9 mouse cellular contexts compared by ENCODE assay signal in the genomic region with DNA sequence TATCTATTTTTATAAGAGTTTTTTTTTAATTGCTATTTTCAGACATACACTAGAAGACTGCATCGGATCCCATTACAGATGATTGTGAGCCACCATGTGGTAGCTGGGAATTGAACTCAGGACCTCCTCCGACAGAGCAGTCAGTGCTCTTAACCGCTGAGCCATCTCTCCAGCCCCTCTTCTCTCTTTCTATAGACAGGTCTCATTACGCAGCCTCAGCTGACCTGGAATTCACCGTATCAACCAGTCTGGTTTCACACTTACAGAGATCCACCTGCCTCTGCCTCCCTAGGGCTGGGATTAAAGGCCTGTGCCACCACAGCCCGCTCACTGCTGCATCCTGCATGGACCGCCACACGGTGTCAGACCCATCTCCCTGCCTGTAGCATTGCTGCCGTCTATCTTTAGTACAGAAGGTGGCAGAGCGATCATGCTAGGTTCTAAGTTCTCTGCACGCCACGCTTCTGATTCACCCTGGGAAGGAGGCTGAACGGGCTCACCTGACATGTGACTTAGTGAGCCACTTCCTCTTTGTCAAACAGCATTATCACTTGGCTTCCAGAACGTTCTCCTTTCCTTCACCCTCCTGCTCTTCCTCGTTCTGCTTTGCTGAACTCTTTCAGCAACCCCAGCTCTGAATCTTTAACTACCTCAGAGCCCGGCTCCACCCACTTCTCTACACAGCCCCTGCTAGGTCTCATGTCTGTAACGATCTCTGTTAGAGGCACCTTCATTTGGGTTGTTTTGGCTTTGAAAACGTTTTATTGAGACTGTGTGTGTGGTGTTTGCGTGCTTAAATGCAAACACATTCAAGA. TPM values are rescaled to one million over a fixed set of nuclear protein-coding genes. Genes with fewer than 3 reads are reported as not detected.
DNase-seq lines count a peak whose midpoint lies in the region; ATAC-seq and TF ChIP-seq lines count a peak whose summit lies in the region.
"Had no signal": no experiment of that assay in that cellular context is flagged by ENCODE, and none has a peak within 500 bp of the region (broad histone marks: within the 10 kb centered on the region; RNA-seq: fewer than 3 reads in every experiment).

No protein-coding gene starts in this region.

- H3K36me3 ChIP-seq in intestine, embryonic 16.5 days (ENCODE audit: control insufficient read depth, insufficient read depth, low read length) = no peaks in the 10 kb centered on the region
- no peaks in the 10 kb centered on the region for H3K36me3 ChIP-seq in lung, embryonic 14.5 days (ENCODE audit: insufficient read depth)
- no peaks in the 10 kb centered on the region for H3K36me3 ChIP-seq in stomach, embryonic 15.5 days
- no peaks in the 10 kb centered on the region for H3K36me3 ChIP-seq in midbrain, postnatal 0 days (ENCODE audit: insufficient read depth, low read length)
- H3K36me3 ChIP-seq: midbrain, embryonic 12.5 days had no signal

- H3K4me1 ChIP-seq in intestine, embryonic 16.5 days (ENCODE audit: control insufficient read depth, insufficient read depth, low read length) = peaks cover 12% of the 10 kb centered on the region
- H3K4me1 ChIP-seq in lung, embryonic 14.5 days (ENCODE audit: insufficient read depth) = peaks cover 5% of the 10 kb centered on the region; the same call in 1 of the 2 replicates
- 0 out of 2 replicates have a peak, but pooled peaks cover 6% of the 10 kb centered on the region for H3K4me1 ChIP-seq in stomach, embryonic 15.5 days
- H3K4me1 ChIP-seq in midbrain, postnatal 0 days (ENCODE audit: insufficient read depth, low read length) = no peaks in the 10 kb centered on the region
- H3K4me1 ChIP-seq: midbrain, embryonic 12.5 days had no signal

- peak overlapping the region; percentile 74 for H3K27ac ChIP-seq in intestine, embryonic 16.5 days (ENCODE audit: low read length)
- no peak overlapping the region for H3K27ac ChIP-seq in lung, embryonic 14.5 days (ENCODE audit: low read depth)
- H3K27ac ChIP-seq in stomach, embryonic 15.5 days = no peak overlapping the region
- H3K27ac ChIP-seq in midbrain, postnatal 0 days (ENCODE audit: low read depth, low read length) = no peak overlapping the region
- H3K27ac ChIP-seq: midbrain, embryonic 12.5 days had no signal

- no peaks in the 10 kb centered on the region for H3K27me3 ChIP-seq in intestine, embryonic 16.5 days (replicated peaks; ENCODE audit: control insufficient read depth, insufficient read depth, low read length)
- H3K27me3 ChIP-seq in lung, embryonic 14.5 days (ENCODE audit: insufficient read depth, low read length) = no peaks in the 10 kb centered on the region
- H3K27me3 ChIP-seq in stomach, embryonic 15.5 days (replicated peaks) = no peaks in the 10 kb centered on the region
- H3K27me3 ChIP-seq in midbrain, postnatal 0 days (ENCODE audit: insufficient read depth, low read length) = no peaks in the 10 kb centered on the region
- H3K27me3 ChIP-seq: midbrain, embryonic 12.5 days had no signal

- H3K4me3 ChIP-seq in intestine, embryonic 16.5 days (ENCODE audit: low read length) = no peak overlapping the region
- no peak overlapping the region for H3K4me3 ChIP-seq in lung, embryonic 14.5 days (ENCODE audit: low read depth, low read length)
- H3K4me3 ChIP-seq in stomach, embryonic 15.5 days (replicated peaks) = no peak overlapping the region
- H3K4me3 ChIP-seq in midbrain, postnatal 0 days (ENCODE audit: low read depth, low read length) = no peak overlapping the region
- H3K4me3 ChIP-seq: midbrain, embryonic 12.5 days had no signal

- no peak for TF ChIP-seq CTCF in lung, embryonic 14.5 days (IDR thresholded peaks at IDR 0.05; ENCODE audit: low read depth)
- no peak for TF ChIP-seq CTCF in midbrain, postnatal 0 days (IDR thresholded peaks at IDR 0.05)

- peak; percentile 70 for ATAC-seq in intestine, embryonic 16.5 days
- ATAC-seq in lung, embryonic 14.5 days (ENCODE audit: insufficient read depth) = peak; percentile 42; the same call in 1 of the 2 replicates
- peak; percentile 29 for ATAC-seq in stomach, embryonic 15.5 days (ENCODE audit: insufficient read depth, low FRiP score, low read depth)
- ATAC-seq in midbrain, postnatal 0 days (ENCODE audit: low FRiP score) = no peak

- peak overlapping the region; percentile 50 for H3K9ac ChIP-seq in intestine, embryonic 16.5 days (ENCODE audit: low read depth, low read length)
- H3K9ac ChIP-seq in lung, embryonic 14.5 days = no peak overlapping the region
- H3K9ac ChIP-seq in stomach, embryonic 15.5 days = no peak overlapping the region
- H3K9ac ChIP-seq in midbrain, postnatal 0 days (replicated peaks; ENCODE audit: low read length, poor library complexity, severe bottlenecking) = no peak overlapping the region
- H3K9ac ChIP-seq: midbrain, embryonic 12.5 days had no signal

- H3K4me2 ChIP-seq in intestine, embryonic 16.5 days (ENCODE audit: low read depth, low read length) = 0 out of 2 replicates have a peak overlapping the region, but pooled peaks have one; percentile 1
- no peak overlapping the region for H3K4me2 ChIP-seq in lung, embryonic 14.5 days
- 0 out of 2 replicates have a peak overlapping the region, but pooled peaks have one; percentile 8 for H3K4me2 ChIP-seq in stomach, embryonic 15.5 days
- no peak overlapping the region for H3K4me2 ChIP-seq in midbrain, postnatal 0 days (ENCODE audit: low read depth, low read length, poor library complexity, severe bottlenecking)
- H3K4me2 ChIP-seq: midbrain, embryonic 12.5 days had no signal

- H3K9me3 ChIP-seq in intestine, embryonic 16.5 days (ENCODE audit: control insufficient read depth, low read length) = 0 out of 2 replicates have a peak, but pooled peaks cover 4% of the 10 kb centered on the region
- H3K9me3 ChIP-seq in lung, embryonic 14.5 days (ENCODE audit: low read depth, low read length) = peaks cover 4% of the 10 kb centered on the region; the same call in 1 of the 2 replicates
- no peaks in the 10 kb centered on the region for H3K9me3 ChIP-seq in stomach, embryonic 15.5 days
- H3K9me3 ChIP-seq in midbrain, postnatal 0 days (ENCODE audit: low read length) = 0 out of 2 replicates have a peak, but pooled peaks cover 4% of the 10 kb centered on the region
- H3K9me3 ChIP-seq: midbrain, embryonic 12.5 days had no signal

- DNase-seq in adrenal gland, postnatal 14 days = peak; percentile 11
- no peak for DNase-seq in adrenal gland, postnatal 4 days (ENCODE audit: low spot score in 2 of 2)
- DNase-seq in lung, embryonic 14.5 days = no peak
- no peak for DNase-seq in midbrain, postnatal 0 days (ENCODE audit: low spot score)
- no peak for DNase-seq in left cerebral cortex, adult 18-20 months (ENCODE audit: low spot score in 2 of 2)
- DNase-seq in right cerebral cortex, postnatal 10 days (ENCODE audit: low spot score in 2 of 2) = no peak

- WGBS in intestine, embryonic 16.5 days = 64% methylated on average over 19 of the region's 19 CpGs
- WGBS in lung, embryonic 14.5 days = 70% methylated on average over 19 of the region's 19 CpGs
- 67% methylated on average over 19 of the region's 19 CpGs for WGBS in stomach, embryonic 15.5 days
- 76% methylated on average over 19 of the region's 19 CpGs for WGBS in midbrain, postnatal 0 days

RNA-seq across cellular contexts. Expression of a gene that starts 1.3 kb away (rescaled TPM):
- total RNA-seq in adrenal gland, postnatal 14 days (2021) = 0.83 and 1.5 TPM in 2 replicates
- 1 to 10 TPM; 1.0 to 1.2 TPM for total RNA-seq in adrenal gland, postnatal 4 days (2021)
- 1.3 and 2.1 TPM in 2 replicates for polyA plus RNA-seq in intestine, embryonic 16.5 days (2015; fragmentation: Nextera tagmentation; extraction: Ambion mirVana)
- polyA plus RNA-seq in lung, embryonic 14.5 days (2014; fragmentation: Nextera tagmentation; extraction: Ambion mirVana) = 0.50 TPM in 2 replicates
- 0.90 and 1.2 TPM in 2 replicates for polyA plus RNA-seq in stomach, embryonic 15.5 days (2015; fragmentation: Nextera tagmentation; extraction: Ambion mirVana)
- 0.24 and 3.8 TPM in 2 replicates for total RNA-seq in midbrain, postnatal 0 days (2014; rRNA removed)
- 0.32 and 0.79 TPM in 2 replicates for polyA plus RNA-seq in midbrain, postnatal 0 days (2015; fragmentation: Nextera tagmentation; extraction: Ambion mirVana)
- total RNA-seq in left cerebral cortex, adult 18-20 months (2021) = under 1 TPM; 0.21 to 0.35 TPM

RNA-seq across cellular contexts. Expression of a gene that starts 20.2 kb away (rescaled TPM):
- total RNA-seq in adrenal gland, postnatal 14 days (2021) = 36.2 and 36.3 TPM in 2 replicates
- 10 to 100 TPM; 50.7 to 59.0 TPM for total RNA-seq in adrenal gland, postnatal 4 days (2021)
- polyA plus RNA-seq in intestine, embryonic 16.5 days (2015; fragmentation: Nextera tagmentation; extraction: Ambion mirVana) = 49.1 and 53.3 TPM in 2 replicates
- 44.3 and 50.6 TPM in 2 replicates for polyA plus RNA-seq in lung, embryonic 14.5 days (2014; fragmentation: Nextera tagmentation; extraction: Ambion mirVana)
- polyA plus RNA-seq in stomach, embryonic 15.5 days (2015; fragmentation: Nextera tagmentation; extraction: Ambion mirVana) = 52.4 and 57.4 TPM in 2 replicates
- 62.9 and 71.3 TPM in 2 replicates for total RNA-seq in midbrain, postnatal 0 days (2014; rRNA removed)
- 189 and 225 TPM in 2 replicates for polyA plus RNA-seq in midbrain, postnatal 0 days (2015; fragmentation: Nextera tagmentation; extraction: Ambion mirVana)
- 100 to 1,000 TPM; 207 to 236 TPM for total RNA-seq in left cerebral cortex, adult 18-20 months (2021)

RNA-seq across cellular contexts. Expression of a gene that starts 25.0 kb away (rescaled TPM):
- 6.5 and 7.7 TPM in 2 replicates for total RNA-seq in adrenal gland, postnatal 14 days (2021)
- 10 to 100 TPM in 1 of 2 experiments, 1 to 10 TPM in 1; 9.9 to 12.2 TPM for total RNA-seq in adrenal gland, postnatal 4 days (2021)
- 6.0 and 7.4 TPM in 2 replicates for polyA plus RNA-seq in intestine, embryonic 16.5 days (2015; fragmentation: Nextera tagmentation; extraction: Ambion mirVana)
- polyA plus RNA-seq in lung, embryonic 14.5 days (2014; fragmentation: Nextera tagmentation; extraction: Ambion mirVana) = 2.8 and 4.5 TPM in 2 replicates
- polyA plus RNA-seq in stomach, embryonic 15.5 days (2015; fragmentation: Nextera tagmentation; extraction: Ambion mirVana) = 6.9 and 8.5 TPM in 2 replicates
- total RNA-seq in midbrain, postnatal 0 days (2014; rRNA removed) = 1.8 and 6.3 TPM in 2 replicates
- polyA plus RNA-seq in midbrain, postnatal 0 days (2015; fragmentation: Nextera tagmentation; extraction: Ambion mirVana) = 3.9 and 5.1 TPM in 2 replicates
- total RNA-seq in left cerebral cortex, adult 18-20 months (2021) = 1 to 10 TPM; 1.8 to 2.3 TPM

RNA-seq across cellular contexts. Expression of a gene that starts 49.1 kb away (rescaled TPM):
- total RNA-seq in adrenal gland, postnatal 14 days (2021) = 0.26 and 2.0 TPM in 2 replicates
- total RNA-seq in adrenal gland, postnatal 4 days (2021) = 1 to 10 TPM; 1.8 to 4.4 TPM
- 16.1 and 21.7 TPM in 2 replicates for polyA plus RNA-seq in intestine, embryonic 16.5 days (2015; fragmentation: Nextera tagmentation; extraction: Ambion mirVana)
- polyA plus RNA-seq in lung, embryonic 14.5 days (2014; fragmentation: Nextera tagmentation; extraction: Ambion mirVana) = 0.05 TPM in 1 of 2 replicates, not detected in the other
- polyA plus RNA-seq in stomach, embryonic 15.5 days (2015; fragmentation: Nextera tagmentation; extraction: Ambion mirVana) = 11.2 and 16.2 TPM in 2 replicates
- total RNA-seq in midbrain, postnatal 0 days (2014; rRNA removed) = not detected in 2 replicates
- 0.05 and 0.06 TPM in 2 replicates for polyA plus RNA-seq in midbrain, postnatal 0 days (2015; fragmentation: Nextera tagmentation; extraction: Ambion mirVana)
- not detected for total RNA-seq in left cerebral cortex, adult 18-20 months (2021)

Comparison
In these comparisons a context has a peak if more than half of its experiments do, and no peak if none do; other contexts are left out.
1. H3K4me2 ChIP-seq: peak in intestine, embryonic 16.5 days (single experiment) and stomach, embryonic 15.5 days (single experiment); none in lung, embryonic 14.5 days (single experiment) and midbrain, postnatal 0 days (single experiment).